Mouse (Mus musculus) large intestine, adult 2 months (tissue): ENCODE data around the gene Tex14. TPM values are rescaled to one million over a fixed set of nuclear protein-coding genes. Genes with fewer than 3 reads are reported as not detected.
"Not testable (repeated sequence)": the region's sequence is repeated elsewhere in the genome, so short reads cannot be mapped to it uniquely, and the experiment has no call there.

Experiments
- DNase-seq: peaks from one replicate; pipeline ENCODE4 v3.0.0-alpha.2; 2012; ENCODE audit warnings: low read depth, low spot score
- WGBS: fragments of 180-500 bp; shearing (Covaris S2); methylation state at CpG from one replicate; pipeline ENCODE4 v1.1.7; 2018; 5-methylcytosine and 5-hydroxymethylcytosine counted together
- polyA plus RNA-seq: library from polyadenylated mRNA; depleted of rRNA; stranded (reverse); fragments of >200 nt; gene quantifications from 2 replicates; pipeline ENCODE4 v1.2.3, GENCODE M21; 2012; rRNA removed

Tex14 gene
- 0.12 and 0.64 TPM in 2 replicates for polyA plus RNA-seq

- WGBS = 81% methylated on average over 27 of the region's 27 CpGs
- no peak for DNase-seq
Observed at GRCm38 (mm10) chr11:87404876-87405275, at the start of gene Tex14, which contains the start of gene Rad51c. Gene Tex14, plus strand, starts transcription at chr11:87405065. Gene Rad51c, minus strand, starts transcription at chr11:87404954.

- WGBS = 5% methylated on average over 31 of the region's 31 CpGs
- no peak for DNase-seq
Observed at GRCm38 (mm10) chr11:87357317-87358300, 47.3 kb upstream of the Tex14 start.

- DNase-seq = no peak
- 2% methylated on average over 102 of the region's 104 CpGs for WGBS
Observed at GRCm38 (mm10) chr11:87358331-87359261, 46.3 kb upstream of the Tex14 start, which contains the start of gene Ppm1e. Gene Ppm1e, minus strand, starts transcription at chr11:87359023.

- no peak for DNase-seq
- WGBS = 11% methylated on average over 10 of the region's 10 CpGs
Observed at GRCm38 (mm10) chr11:87359262-87359612, 45.6 kb upstream of the Tex14 start.

GRCm38 (mm10) chr11:87365120-87365519 is 39.7 kb upstream of the Tex14 start:
- WGBS = 88% methylated on average over 5 of the region's 5 CpGs
- DNase-seq = no peak

- DNase-seq = no peak
- WGBS = 79% methylated on average over 7 of the region's 7 CpGs
Observed at GRCm38 (mm10) chr11:87367061-87367460, 37.8 kb upstream of the Tex14 start.

- no peak for DNase-seq
- WGBS = 72% methylated on average over 9 of the region's 9 CpGs
Observed at GRCm38 (mm10) chr11:87367865-87368580, 36.8 kb upstream of the Tex14 start.

- DNase-seq = no peak
- WGBS = 96% methylated on average over 4 of the region's 4 CpGs
Observed at GRCm38 (mm10) chr11:87384551-87384950, 20.3 kb upstream of the Tex14 start.

GRCm38 (mm10) chr11:87385676-87386075 is 19.2 kb upstream of the Tex14 start:
- 93% methylated on average over 1 of the region's 1 CpGs for WGBS
- no peak for DNase-seq

- WGBS = 59% methylated on average over 1 of the region's 1 CpGs
- DNase-seq = peak; percentile 2
Observed at GRCm38 (mm10) chr11:87393855-87394254, 11.0 kb upstream of the Tex14 start.

- DNase-seq = no peak
- WGBS = 97% methylated on average over 2 of the region's 2 CpGs
Observed at GRCm38 (mm10) chr11:87398402-87398801, 6.5 kb upstream of the Tex14 start.

GRCm38 (mm10) chr11:87404111-87404853 is 583 bp upstream of the Tex14 start:
- DNase-seq = peak; percentile 80
- under 1% methylated on average over 58 of the region's 58 CpGs for WGBS

- WGBS = 56% methylated on average over 3 of the region's 3 CpGs
- not testable (repeated sequence) for DNase-seq
Observed at GRCm38 (mm10) chr11:87413412-87413811, 8.5 kb downstream of the Tex14 start.

- 53% methylated on average over 5 of the region's 5 CpGs for WGBS
- no peak for DNase-seq
Observed at GRCm38 (mm10) chr11:87416120-87416519, 11.3 kb downstream of the Tex14 start.

GRCm38 (mm10) chr11:87420861-87421260 is 16.0 kb downstream of the Tex14 start:
- no peak for DNase-seq

GRCm38 (mm10) chr11:87421760-87422201 is 16.9 kb downstream of the Tex14 start:
- WGBS = 3% methylated on average over 6 of the region's 6 CpGs
- DNase-seq = no peak

- under 1% methylated on average over 26 of the region's 26 CpGs for WGBS
- DNase-seq = peak; percentile 82
Observed at GRCm38 (mm10) chr11:87422511-87423340, 17.9 kb downstream of the Tex14 start.
